Mouse (Mus musculus) frontal cortex, adult (tissue): Measurements from ENCODE around the gene Hmcn2.

Experiments used
- ATAC-seq: cut with Nextera tagmentation; 2 replicates; pipeline ENCODE4 v1.9.2; 2017; ENCODE audit warnings: mild to moderate bottlenecking, moderate library complexity, mixed read lengths; ENCODE audit not compliant: low TSS enrichment

The Hmcn2 gene

GRCm38 (mm10) chr2:31454280-31454679, 140.1 kb downstream of the Hmcn2 start:
- ATAC-seq: no peak

DNA sequence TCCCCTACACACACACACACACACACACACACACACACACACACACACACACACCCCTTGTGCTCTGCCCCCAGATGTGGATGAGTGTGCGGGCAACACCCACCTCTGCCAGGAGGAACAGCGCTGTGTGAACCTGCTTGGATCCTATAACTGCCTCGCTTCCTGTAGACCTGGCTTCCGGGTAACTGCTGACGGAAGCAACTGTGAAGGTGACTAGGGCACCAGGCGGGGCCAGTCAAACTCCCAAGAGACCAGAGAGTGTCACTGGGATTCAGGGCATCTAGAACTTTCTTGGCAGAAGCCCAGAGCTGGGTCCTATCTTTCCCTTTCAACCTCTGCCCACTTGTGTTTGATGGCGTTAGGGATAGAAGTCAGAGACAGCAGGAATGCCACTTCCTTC, 141.2 kb downstream of the Hmcn2 start:
- no peak for ATAC-seq

GRCm38 (mm10) chr2:31458460-31458859, 144.2 kb downstream of the Hmcn2 start:
- ATAC-seq: no peak

DNA sequence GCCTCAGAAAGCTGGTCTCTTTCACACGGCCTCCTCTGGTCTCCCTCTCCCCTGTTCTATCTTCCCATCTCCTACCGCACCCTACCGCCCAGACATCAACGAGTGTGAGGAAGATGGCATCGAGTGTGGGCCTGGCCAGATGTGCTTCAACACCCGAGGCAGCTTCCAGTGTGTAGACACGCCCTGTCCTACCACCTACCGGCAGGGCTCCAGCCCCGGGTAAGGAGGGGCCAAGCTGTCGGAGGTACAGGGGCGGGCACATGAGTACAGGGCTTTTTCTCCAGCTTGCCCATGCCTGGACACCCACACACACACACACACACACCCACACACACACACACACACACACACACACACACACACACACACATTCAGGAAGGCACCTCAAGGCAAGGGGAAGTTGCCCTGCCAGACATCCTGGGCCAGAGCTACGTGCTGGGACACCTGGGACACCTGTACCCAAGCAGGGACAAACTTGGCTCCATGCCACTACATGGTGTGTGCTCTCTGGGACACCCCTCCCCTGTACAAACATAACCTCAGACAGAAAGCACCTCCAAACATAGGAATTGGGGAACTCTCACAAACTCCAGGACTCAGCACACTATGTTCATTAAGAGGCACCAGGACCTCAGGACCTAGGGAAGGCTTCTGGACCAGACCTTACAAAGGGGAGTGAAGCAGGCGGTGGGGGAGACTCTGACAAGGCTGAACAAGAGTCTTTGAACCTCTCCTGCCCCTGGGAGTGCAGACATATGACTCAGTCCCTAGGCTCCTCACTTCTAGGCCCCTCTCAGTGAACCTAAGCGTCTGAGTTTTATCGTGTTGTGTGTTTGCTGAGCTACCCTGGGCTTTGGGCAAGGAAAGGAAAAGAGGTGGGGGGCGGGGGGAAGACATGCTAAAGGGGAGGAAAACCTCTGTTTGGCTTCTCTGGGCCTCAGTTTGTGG, 145.0 kb downstream of the Hmcn2 start:
- no peak for ATAC-seq

GRCm38 (mm10) chr2:31460025-31460571, 145.9 kb downstream of the Hmcn2 start:
- peak; percentile 23; the same call in 1 of the 2 replicates for ATAC-seq

- no peak for ATAC-seq
These were observed 146.7 kb downstream of the Hmcn2 start for GRCm38 (mm10) chr2:31460920-31461319.

DNA sequence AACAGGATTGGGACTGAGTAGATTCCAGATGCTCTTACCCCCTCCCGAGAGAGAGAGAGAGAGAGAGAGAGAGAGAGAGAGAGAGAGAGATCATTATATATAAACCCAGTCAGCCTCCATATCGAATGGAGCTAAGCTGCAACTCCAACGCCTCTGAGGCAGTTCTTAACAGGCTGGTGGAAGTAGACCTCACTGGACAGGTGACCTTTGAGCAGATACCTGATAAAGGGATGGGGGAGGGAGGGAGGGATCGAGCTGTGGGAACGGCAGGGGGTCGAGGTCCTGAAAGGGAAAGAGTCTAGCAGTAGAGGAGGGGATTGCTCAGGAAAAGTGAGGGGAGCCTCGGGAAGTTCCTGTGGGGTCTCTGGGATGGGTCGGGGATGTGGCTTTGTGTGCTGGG, 147.8 kb downstream of the Hmcn2 start:
- ATAC-seq: no peak

DNA sequence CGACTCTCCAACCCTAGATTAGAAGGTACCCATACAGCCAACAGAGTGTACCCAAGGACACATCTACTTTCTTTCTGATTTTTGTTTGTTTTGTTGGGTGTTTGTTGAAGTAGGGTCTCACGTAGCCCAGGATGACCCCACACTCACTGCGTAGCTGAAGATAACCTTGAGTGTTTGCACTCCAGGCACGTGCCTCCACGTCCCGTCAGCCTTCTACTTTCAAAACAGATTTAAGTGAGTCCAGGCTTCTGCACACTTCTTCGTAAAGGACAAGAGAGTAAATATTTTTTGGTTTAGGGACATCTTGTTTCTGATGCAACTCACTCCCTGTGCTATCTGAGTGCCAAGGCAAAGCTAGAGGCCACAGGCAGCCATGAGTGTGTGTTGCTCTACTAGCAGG, 149.0 kb downstream of the Hmcn2 start:
- no peak for ATAC-seq

GRCm38 (mm10) chr2:31463696-31464528, 149.7 kb downstream of the Hmcn2 start:
- no peak for ATAC-seq

DNA sequence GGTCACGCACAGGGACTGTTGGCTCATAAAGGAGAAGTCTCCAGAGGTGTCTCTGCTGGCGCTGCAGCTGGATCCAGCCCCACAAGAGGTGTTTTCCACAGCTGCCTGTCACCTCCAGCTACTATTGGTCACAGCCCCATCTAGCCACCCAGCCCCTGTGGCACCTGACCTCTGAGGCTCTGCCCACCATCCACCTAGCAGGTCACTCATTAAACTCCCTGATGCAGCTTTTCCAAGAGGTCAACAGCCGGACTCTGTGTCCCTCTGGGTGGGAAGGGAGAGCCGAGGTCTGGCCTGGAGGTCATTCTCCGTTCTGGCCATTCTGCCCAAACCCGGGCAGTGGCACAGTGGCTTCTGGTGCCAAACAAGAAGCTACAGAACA, 150.3 kb downstream of the Hmcn2 start:
- no peak for ATAC-seq

- ATAC-seq: no peak
These were observed 153.2 kb downstream of the Hmcn2 start for GRCm38 (mm10) chr2:31467457-31467856.

DNA sequence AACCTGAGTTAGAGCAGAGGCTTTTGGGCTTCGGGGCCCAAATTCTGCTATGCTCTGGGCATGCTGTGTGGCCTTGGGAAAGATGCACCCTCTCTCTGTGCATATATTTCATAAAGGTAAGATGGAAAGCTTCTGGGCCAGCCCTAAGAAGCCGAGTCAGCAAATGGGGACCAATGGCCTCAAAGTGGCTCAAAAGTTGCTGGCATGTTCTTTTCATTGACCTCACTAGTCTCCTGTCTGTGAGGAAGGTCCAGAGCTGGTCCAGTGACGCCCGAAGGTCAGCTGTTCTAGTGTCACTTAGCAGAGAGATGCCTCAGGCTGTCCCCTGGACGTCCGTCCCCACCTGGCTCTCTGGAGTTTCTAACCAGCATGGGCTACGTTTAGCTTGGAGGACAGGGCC, 154.6 kb downstream of the Hmcn2 start:
- ATAC-seq: no peak

DNA sequence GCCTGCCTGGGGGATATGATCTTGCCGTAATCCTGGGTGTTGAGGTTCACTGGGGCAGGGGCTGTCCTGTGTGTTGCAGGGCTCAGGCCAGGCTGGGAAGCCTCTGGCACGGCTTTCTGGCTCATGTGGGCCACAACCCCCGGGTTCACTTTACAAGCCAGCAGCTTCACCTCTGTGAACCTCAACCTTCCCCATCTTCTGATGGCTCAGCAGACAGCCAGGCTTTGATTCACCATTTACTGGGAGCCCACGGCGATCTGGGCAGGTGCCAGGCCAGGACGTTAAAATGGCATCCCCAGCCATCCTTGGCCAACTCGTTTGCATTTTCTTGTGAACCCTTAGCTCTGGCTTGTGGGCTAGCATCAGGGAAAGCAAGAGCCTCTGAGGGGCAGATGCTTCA, 155.3 kb downstream of the Hmcn2 start:
- no peak for ATAC-seq

GRCm38 (mm10) chr2:31469931-31470682, 155.9 kb downstream of the Hmcn2 start, which contains the start of gene Ass1:
Gene Ass1 (plus strand): TSS chr2:31470207.
- peak; percentile 69 for ATAC-seq

DNA sequence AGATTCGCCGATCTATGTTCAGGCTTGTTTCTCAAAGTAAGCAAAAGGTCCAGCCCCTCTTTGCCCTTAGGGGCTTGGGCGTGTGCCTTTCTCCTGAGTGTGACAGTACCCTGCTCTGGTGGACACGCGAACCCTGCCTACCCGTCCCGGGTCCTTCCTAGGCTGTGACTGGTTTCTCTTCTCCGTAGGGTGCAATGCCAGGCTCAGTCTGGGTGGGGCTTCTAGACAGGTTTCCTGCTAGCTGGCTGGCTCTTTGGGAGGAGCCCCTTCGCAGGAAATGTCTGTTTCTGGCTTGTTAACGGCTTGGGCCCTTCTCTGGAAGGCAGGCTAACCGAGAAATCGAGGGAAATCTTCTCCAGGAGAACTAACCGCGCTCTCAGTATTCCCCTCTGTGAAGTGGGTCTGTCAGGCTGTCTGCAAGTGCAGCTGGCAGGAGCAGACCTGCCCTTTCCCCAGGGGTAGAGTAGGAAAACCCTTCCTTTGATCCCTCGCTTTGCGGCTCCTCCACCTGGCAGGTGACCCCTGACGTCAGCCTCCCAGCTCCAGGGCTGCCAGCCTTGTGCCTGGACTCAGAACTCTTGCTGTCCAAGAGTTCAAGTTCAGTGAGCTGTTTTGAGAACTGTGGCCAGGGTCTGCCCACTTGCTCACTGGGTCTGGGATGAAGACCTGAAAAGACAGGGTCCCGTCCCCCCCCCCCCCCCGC, 156.6 kb downstream of the Hmcn2 start:
- 0 out of 2 replicates have a peak, but pooled peaks have one; percentile 16 for ATAC-seq

DNA sequence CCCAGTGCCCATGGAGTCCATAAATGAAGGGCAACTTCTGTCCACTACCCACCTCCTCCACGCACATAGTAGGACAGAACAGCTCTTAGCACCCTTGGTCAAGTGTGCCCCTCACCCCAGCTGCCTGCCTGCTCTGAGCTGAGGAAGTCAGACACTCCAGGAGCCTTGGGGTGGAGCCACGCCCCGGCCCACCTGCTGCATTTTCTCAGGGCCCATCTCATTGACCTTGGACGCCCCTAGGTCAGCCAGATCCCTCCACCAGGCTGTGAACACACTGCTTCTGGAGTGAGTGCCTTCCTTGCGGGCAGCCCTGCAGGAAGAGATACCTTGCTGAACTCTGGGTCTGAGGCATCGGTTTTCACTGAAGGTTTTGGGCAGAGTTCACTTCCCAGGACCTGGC, 157.4 kb downstream of the Hmcn2 start:
- no peak for ATAC-seq

- ATAC-seq: no peak
These were observed 158.3 kb downstream of the Hmcn2 start for GRCm38 (mm10) chr2:31472406-31473065.

DNA sequence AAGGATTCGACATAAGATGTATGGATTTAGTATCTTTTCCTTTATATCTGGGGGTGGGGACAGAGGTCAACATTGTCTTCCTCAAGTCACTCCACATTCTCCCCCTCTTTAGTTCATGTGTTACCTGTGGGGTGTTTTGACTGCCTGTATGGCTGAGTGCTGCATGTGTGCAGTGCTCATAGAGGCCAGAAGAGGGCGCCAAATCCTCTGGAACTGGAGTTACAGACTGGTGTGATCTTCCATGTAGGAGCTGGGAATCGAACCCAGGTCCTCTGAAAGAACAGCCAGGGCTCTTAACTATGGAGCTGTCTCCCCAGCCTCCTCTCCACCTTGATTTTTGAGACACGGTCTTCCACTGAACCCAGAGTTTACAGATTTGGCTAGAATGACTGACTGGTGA, 159.7 kb downstream of the Hmcn2 start:
- ATAC-seq: no peak

GRCm38 (mm10) chr2:31474686-31475085, 160.5 kb downstream of the Hmcn2 start:
- no peak for ATAC-seq

GRCm38 (mm10) chr2:31476107-31476820, 162.0 kb downstream of the Hmcn2 start:
- no peak for ATAC-seq
